Mouse (Mus musculus) liver, postnatal 0 days (tissue): ENCODE measurements around the gene Nkain1.

Experiments
- CTCF ChIP-seq: sonication (generic); IDR thresholded peaks from 2 replicates; pipeline ENCODE4 v1.5.1; 2016; ENCODE audit warnings: antibody characterized with exemption, low read depth
- EP300 ChIP-seq: IDR thresholded peaks from 2 replicates; pipeline ENCODE4 v1.6.1; 2016; ENCODE audit warnings: antibody characterized with exemption, low read depth, mild to moderate bottlenecking

DNA sequence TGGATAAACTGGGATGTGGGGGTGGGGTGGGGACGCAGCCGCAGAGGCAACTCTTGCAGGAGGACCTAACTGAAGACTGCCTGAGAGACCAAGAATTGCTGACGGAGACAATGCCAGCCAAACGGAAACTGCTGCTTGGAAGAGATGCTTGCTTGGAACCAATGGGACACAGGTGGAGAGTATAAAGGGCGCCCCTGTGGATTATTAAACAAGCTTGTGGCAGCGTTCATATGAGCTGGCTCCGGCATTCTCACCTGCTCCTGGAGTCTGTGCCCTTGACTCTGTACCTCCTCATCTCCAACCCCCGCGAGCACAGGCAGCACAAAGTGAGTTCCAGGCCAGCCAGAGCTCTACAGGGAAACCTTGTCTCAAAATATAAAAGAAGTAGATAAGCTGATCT is 23.5 kb downstream of the Nkain1 start:
- TF ChIP-seq CTCF (no peak), EP300 (no peak)
